Mouse (Mus musculus) CD4-positive, CD25-positive, alpha-beta regulatory T cell, adult 4 months (primary cell): Measurements from ENCODE around the gene Ttll13. TPM values are rescaled to one million over a fixed set of nuclear protein-coding genes. Genes with fewer than 3 reads are reported as not detected.

Experiments used
- ATAC-seq: one replicate; pipeline ENCODE4 v1.8.0; 2017
- polyA plus RNA-seq, 2 experiments: library from polyadenylated mRNA; unstranded; fragments of 100-300 nt; shearing (Covaris generic); gene quantifications; one replicate each; pipeline ENCODE4 v1.2.1; 2017

Gene Ttll13
- polyA plus RNA-seq: under 1 TPM in 1 of 2 experiments, not detected in 1; 0.94 TPM

DNA sequence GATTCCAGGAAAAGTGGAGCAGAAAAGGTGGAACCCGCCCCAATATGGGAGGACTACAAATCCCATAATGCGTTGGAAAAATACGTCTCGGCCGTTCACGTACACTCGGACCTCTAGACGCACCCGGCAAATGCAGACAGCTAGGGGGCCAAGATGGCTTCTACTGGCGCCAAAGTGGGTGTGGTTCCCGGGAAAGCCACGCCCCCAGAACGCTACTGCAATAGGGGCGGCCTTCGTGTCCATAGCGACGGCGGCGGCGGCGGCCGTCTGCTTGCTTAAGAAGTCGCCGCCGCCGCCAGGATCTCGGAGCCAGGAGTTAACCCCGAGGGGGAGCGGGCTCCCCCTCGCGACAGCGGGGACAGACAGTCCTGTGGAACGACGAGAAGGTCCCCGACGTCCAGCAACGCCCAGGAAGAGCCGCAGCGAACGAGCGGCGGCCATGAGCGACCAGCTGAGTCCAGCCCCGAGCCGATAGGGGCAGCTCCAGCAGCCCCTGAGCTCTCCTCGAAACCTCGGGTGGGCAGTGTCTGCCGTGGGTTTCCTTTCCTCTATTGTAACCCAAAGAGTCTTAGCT lies at the start of gene Ttll13:
TSS of gene Ttll13 (plus strand) at position 229 of the 574 bp plus-strand sequence.
- peak; percentile 99 for ATAC-seq

DNA sequence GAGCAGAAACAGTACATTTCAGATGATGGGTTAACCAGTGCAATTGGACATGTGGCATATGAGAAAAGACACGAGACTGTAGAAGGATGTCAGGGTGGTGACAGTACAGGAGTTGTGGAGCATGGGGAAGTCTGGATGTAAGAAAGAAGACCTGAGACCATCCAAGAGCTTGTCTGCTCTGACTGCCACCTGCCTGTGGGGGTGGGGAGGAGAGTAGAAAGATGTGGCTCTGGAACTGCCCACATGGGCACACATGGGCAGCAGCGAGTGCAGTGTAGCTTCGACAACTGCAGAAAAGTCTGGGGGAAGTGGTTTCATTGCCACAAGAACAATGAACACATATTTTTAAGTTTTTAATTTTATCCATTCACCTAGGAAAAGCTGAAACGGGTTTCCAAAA lies 48.8 kb upstream of the Ttll13 start:
- no peak for ATAC-seq

DNA sequence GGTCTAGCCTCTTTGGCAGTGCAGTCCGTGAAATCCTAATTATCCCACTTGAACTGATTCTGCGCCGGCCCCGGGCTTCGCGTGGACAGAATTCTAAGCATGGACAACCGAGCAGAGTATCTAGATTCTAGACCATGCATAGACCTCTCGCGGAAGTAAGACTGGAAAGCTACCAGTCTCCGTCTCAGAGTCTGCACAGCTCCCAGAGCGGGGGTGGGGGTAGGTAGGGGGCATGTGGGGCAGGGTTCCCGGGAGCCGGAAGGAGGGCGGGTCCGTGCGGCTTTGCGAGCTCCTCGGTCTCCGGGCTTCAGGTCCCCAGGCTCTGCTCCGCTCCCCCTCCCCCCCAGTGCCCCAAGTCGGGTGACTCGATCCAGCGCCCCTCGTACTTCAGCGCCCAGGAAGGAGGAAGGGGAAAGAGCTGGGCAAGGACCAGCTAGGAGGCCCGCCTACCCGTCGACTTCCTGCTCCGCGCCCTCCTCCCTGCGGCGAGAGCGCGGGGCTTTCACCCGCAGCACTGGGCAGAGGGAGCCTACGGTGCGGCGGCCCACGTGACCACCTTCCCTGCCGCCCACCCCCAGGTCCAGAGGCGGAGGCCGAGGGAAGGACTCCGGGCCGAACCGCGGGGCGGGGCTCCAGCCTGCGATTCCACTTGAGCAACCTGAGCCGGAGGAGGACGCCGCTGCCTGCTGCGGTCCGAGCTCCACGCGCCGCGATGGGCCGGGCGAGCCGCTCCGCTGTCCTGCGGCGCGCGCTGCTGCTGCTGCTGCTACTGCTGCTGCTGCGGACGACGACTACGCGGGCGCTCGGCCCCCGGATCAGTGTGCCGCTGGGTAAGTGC lies 48.0 kb upstream of the Ttll13 start:
- peak; percentile 86 for ATAC-seq

- ATAC-seq: no peak
Measured at GRCm38 (mm10) chr7:80198863-80199262, 47.3 kb upstream of the Ttll13 start.

DNA sequence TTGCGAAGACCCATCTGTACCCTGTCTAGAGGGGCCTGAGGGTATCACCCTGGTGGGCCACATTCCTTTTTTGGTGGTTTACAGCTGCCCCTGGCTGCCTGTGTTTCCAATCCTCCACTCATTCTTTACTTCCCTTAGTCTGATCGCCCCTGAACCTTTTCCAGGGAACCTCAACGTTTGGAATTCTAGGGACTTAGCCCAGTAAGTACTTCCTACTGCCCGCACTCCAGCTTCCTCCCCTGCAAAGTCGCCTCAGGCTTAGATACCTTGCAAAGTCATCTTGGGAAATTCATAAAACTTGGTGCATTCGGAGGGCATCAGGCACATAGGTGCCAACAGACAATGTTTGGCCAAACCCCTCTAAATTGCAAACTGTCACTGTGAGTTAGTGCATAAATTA lies 46.9 kb upstream of the Ttll13 start:
- no peak for ATAC-seq

DNA sequence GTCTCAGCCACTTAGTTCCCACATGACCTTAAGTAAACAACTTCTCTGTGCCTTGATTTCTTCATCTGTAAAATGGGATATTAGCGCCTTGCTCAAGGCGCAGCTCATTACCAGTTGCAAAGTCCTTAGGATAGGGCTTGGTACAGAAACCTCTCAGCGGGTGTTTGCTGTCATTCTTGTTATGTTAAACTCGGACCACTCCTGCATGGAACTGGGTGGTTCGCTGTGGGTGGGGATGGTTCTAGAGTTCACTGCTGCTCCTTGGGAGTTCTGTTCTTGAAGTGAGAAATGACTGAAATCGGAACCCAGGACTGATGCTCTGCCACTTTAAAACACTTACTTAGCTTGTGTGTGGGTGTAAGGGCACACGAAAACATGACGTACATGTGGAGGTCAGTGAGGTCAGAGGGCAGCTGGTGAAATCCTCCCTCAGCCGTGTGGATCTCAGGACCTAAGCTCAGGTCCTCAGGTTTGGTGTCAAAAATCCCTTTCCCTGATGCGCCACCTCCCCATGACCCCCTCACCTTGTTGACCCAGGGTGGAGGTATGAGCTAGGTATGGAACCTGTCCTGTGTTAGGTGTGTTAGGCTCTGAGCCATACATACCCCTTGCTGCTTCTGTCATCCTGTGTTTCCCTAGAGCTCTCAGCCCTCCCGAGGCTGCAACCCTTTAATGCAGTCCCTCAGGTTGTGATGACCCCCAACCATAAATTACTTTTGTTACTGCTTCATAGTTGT lies 46.2 kb upstream of the Ttll13 start:
- no peak for ATAC-seq

GRCm38 (mm10) chr7:80200588-80200945 lies 45.6 kb upstream of the Ttll13 start:
- no peak for ATAC-seq

DNA sequence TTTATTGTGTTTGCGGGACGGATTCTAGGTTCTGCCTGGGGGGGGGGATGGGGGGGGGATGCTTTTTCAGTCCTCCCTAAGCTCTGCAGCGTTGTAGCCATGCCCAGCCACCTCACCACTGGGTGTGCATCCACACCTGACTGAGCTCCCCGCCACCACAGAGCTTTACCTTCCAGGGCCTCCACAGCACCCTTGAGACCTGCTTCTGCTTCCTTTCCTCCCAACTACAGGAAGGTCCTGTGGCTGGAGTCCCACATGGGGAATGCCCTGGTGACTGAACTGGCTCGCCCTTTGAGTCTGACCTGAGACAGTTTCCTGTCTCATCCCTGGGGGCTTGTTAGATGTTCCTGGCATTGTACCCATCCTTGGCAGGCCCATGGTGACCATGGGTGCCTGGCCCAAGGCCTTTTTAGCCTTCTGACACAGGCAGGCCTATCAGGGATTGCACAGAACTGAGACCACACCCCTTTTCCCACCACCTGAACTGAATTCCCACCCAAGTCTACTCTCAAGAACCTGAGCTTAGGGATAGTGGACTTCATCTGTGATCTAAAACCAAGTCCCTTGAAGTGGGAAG lies 45.1 kb upstream of the Ttll13 start:
- ATAC-seq: no peak

- ATAC-seq: no peak
Measured at GRCm38 (mm10) chr7:80201888-80202540, 44.2 kb upstream of the Ttll13 start.

GRCm38 (mm10) chr7:80202961-80203360 lies 43.2 kb upstream of the Ttll13 start:
- no peak for ATAC-seq

- ATAC-seq: no peak
Measured at GRCm38 (mm10) chr7:80203638-80204096, 42.5 kb upstream of the Ttll13 start.

- ATAC-seq: peak; percentile 83
Measured at GRCm38 (mm10) chr7:80204362-80204761, 41.8 kb upstream of the Ttll13 start.

DNA sequence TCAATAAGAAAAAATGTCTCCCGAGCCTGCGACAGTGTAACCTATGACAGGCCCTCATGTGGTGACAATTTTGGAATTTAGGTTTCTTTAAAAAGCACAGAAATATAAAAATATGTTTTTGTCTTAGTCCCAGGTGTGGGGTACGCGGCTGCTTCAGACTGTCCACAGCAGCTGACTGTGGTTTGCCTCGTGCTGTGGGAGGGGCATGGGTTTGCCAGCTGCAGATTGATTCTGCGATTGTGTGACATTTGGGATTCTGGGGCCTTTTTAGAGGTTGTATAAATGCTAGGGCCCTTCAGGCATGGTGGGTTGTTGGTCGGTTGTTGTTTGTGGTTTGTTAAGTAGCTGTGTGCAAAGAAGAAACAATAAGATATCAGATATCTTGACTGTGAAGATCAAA lies 41.2 kb upstream of the Ttll13 start:
- no peak for ATAC-seq

DNA sequence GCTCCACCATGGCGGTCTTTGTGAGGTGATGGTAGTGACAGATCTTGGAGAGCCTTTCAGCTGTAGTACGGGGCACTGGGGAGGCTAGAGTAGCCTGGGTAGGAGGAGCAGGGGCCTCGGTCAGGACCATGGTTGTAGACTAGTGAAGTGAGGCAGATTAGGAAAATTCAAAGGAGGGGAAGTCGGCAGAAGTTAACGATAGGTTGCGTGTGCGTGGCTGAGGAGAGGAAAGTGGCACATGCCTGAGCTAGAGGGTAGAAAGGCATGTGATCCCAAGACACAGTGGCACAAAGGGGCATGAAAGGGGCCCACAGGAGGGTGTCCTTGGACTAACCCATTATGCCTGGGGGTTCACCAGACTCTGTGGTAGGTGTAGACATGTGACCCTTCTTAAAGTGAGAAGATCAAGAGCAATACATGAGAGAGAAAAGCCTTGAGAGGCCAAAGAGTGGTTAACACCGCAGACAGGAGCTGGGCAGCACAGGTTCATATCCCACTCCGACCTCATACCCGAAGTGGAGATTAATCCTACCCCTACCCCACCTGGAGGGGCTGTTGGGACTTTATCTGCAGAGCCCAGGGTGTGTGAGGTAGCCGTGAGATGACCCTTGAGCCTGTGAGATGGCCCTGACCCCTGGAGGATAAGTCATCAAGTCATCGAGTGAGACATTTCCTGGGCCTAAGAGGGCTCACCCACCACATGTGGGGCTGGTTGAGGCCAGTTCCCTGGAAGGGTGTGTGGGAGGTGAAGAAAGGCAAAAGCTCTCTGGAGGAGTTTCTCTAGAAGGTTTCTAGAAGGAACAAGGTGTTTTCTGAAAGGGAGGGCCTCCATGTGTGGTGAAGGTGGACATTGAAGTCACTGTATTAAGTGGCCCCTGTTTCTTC lies 40.2 kb upstream of the Ttll13 start:
- no peak for ATAC-seq

DNA sequence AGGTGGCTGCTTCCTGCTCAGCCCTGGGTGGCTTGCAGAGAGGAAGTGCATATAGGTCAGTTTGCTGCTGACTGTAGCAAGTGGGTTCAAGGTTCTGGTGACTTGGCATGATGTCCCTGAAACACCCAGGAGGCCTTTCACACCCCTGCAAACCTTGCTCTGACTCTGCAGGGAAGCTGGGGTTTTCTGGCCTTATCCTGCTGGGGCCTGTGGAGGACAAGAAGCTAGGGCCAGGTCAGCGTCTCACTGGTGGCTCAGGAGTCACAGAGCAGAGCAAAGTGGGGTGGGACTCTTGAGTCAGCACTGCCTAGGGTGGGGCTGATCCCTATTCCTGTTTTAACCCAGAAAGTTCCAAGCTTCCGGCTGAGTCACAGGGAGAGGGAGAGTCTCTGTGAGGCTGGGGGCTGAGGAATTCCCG lies 38.9 kb upstream of the Ttll13 start:
- ATAC-seq: no peak

- no peak for ATAC-seq
Measured at GRCm38 (mm10) chr7:80208026-80208642, 38.0 kb upstream of the Ttll13 start.

DNA sequence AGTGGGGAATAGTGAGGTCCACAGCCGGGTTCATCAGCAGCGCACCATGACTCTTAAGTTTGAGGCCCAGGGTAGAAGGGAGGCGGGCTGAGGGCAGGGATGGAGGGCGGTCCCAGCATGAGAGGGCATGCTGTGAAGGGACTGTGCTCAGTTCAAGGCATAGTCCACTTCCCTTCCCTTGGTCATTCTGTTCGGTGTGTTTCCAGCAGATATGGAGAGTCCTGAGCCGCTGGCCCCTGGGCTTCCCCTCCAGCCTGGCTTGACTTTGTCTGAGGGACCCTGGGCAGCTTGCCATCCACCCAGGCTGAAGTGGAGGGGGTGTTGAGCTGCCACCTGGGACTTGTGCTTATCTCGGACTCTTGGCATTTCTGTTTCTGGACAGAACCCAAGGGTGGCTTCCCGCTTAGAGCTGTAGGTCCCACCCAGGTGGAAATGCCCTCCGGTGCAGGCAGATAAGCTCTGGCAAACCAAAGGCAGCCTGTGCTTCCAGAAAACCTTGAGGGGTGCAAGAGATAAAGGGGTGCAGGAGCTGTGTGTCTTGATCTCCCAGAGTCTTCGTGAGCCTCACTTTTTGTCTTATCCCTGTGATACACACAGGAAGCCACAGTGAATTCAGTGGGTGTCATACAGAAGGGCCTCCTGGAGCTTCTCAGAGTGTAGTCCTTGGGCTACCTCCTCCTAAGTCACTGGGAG lies 37.3 kb upstream of the Ttll13 start:
- ATAC-seq: no peak

- peak; percentile 88 for ATAC-seq
Measured at GRCm38 (mm10) chr7:80209669-80210068, 36.5 kb upstream of the Ttll13 start.

DNA sequence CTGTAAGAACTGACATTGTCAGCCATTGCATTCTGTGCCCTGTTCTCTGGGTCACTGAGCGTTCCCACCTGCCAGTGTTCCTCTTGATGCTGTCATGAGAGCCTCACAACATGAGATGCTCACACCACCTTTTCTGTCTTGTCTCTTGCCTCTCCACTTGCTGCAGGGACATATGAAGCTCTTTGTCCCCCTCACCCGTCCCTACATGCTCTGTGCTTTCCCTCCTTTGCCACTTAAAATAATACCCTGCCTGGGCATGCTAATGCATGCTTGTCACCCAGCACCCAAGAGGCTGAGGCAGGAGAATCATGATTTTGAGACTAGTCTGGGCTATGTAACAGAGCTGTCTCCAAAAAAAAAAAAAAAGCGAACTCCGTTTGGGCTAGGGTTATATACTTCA lies 35.2 kb upstream of the Ttll13 start:
- no peak for ATAC-seq

GRCm38 (mm10) chr7:80213604-80214003 lies 32.6 kb upstream of the Ttll13 start:
- no peak for ATAC-seq
